Mouse (Mus musculus): ENCODE results near the gene Glra4. TPM values are rescaled to one million over a fixed set of nuclear protein-coding genes. Genes with fewer than 3 reads are reported as not detected.

Glra4 gene
- polyA plus RNA-seq, 2 experiments = not detected

DNA sequence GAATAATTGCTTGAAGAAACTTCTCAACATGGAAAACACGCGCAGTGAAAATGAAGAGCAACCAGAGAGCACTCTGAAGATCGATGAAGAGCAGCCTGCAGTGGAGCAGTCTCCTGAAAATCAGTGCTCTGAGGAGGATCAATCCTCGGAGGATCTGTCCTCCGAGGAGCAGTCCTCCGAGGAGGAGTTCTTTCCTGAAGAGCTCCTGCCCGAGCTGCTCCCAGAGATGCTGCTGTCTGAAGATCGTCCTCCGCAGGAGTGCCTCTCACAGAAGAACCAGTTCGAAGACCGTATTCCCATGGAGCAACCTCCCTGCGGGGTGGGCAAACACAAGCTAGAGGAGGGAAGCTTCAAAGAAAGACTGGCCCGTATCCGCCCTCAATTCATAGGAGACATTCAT lies 71.2 kb downstream of the Glra4 start:
- Histone ChIP-seq H3K27me3 (ENCODE audit: control insufficient read depth, insufficient read depth, low read length) (no peaks in the 10 kb centered on the region), H3K9me3 (ENCODE audit: control insufficient read depth, low read length) (no peaks in the 10 kb centered on the region), H3K9ac (replicated peaks) (no peak overlapping the region), H3K4me3 (ENCODE audit: insufficient read depth in 1 of 2, low read depth in 2 of 2, low read length in 2 of 2) (peak overlapping the region; percentile 31 to 68; a peak in 2 of 4 replicates), H3K27ac (no peak overlapping the region), H3K4me2 (ENCODE audit: low read depth) (peak overlapping the region; percentile 54), H3K4me1 (replicated peaks; ENCODE audit: control insufficient read depth in 2 of 2, insufficient read depth in 2 of 2, low read length in 1 of 2) (no peaks in the 10 kb centered on the region), H3K36me3 (replicated peaks; ENCODE audit: control insufficient read depth, insufficient read depth, low read depth) (no peaks in the 10 kb centered on the region)
- no peak for DNase-seq (ENCODE audit: low read depth in 3 of 3, low spot score in 3 of 3)
- no peak for ATAC-seq (ENCODE audit: insufficient read depth)
- TF ChIP-seq CTCF (IDR thresholded peaks at IDR 0.05; ENCODE audit: low read depth) (no peak), EP300 (IDR thresholded peaks at IDR 0.05; ENCODE audit: low read depth) (no peak)
- WGBS (ENCODE audit: insufficient replicate concordance) = 19% methylated on average over 14 of the region's 14 CpGs

DNA sequence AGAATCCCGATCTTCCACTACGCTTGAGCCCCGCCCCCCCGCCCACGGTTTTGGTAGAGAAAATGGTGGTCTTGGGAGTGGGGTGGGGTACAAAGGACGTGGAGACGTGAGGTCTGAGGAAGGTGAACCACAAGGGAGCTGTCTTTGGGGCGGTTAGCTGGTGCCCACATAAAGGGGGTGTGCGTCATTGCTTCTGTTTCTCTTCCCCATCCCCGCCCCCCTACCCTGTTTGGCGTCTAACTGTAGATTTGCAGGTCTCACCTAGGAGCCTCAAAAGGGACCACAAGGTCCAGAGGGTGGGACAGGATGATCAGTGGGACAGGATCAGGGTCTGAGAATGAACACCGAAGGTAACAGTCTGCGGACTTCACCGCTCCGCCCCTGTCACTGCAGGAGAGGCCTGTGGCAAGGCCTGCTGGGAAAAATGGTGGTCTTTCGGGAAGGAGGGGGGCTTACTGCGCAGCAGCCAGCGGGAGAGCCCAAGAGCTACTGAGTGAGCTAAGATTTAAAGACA lies 71.7 kb downstream of the Glra4 start:
- no peaks in the 10 kb centered on the region for H3K9me3 ChIP-seq (ENCODE audit: control insufficient read depth, low read length)
- H3K4me2 ChIP-seq (ENCODE audit: low read depth) = peak overlapping the region; percentile 54
- no peaks in the 10 kb centered on the region for H3K4me1 ChIP-seq (replicated peaks; ENCODE audit: control insufficient read depth in 2 of 2, insufficient read depth in 2 of 2, low read length in 1 of 2)
- TF ChIP-seq CTCF (IDR thresholded peaks at IDR 0.05; ENCODE audit: low read depth) (no peak), EP300 (IDR thresholded peaks at IDR 0.05; ENCODE audit: low read depth) (no peak)
- H3K27me3 ChIP-seq (ENCODE audit: control insufficient read depth, insufficient read depth, low read length) = no peaks in the 10 kb centered on the region
- WGBS (ENCODE audit: insufficient replicate concordance) = 18% methylated on average over 18 of the region's 18 CpGs
- no peak for ATAC-seq (ENCODE audit: insufficient read depth)
- no peak overlapping the region for H3K27ac ChIP-seq
- H3K9ac ChIP-seq (replicated peaks) = no peak overlapping the region
- H3K36me3 ChIP-seq (replicated peaks; ENCODE audit: control insufficient read depth, insufficient read depth, low read depth) = no peaks in the 10 kb centered on the region
- DNase-seq (ENCODE audit: low read depth in 3 of 3, low spot score in 3 of 3) = no peak
- H3K4me3 ChIP-seq (ENCODE audit: insufficient read depth in 1 of 2, low read depth in 2 of 2, low read length in 2 of 2) = peak overlapping the region; percentile 31 to 68

Other genes with a start within 250 kb of the Glra4 start
- gene Kir3dl2, start 236.1 kb downstream of the Glra4 start, polyA plus RNA-seq (2012; rRNA removed) = not detected in 2 replicates
- not detected in 2 replicates for gene Kir3dl2, start 236.1 kb downstream of the Glra4 start, polyA plus RNA-seq (2014; fragmentation: Nextera tagmentation; extraction: Ambion mirVana)
- gene Tceal3, start 189.3 kb downstream of the Glra4 start, polyA plus RNA-seq (2012; rRNA removed) = 0.09 and 0.21 TPM in 2 replicates
- 0.11 TPM in 1 of 2 replicates, not detected in the other for gene Tceal3, start 189.3 kb downstream of the Glra4 start, polyA plus RNA-seq (2014; fragmentation: Nextera tagmentation; extraction: Ambion mirVana)
- 0.21 and 0.37 TPM in 2 replicates for gene Tceal1, start 72.2 kb downstream of the Glra4 start, polyA plus RNA-seq (2012; rRNA removed)
- 0.83 and 0.96 TPM in 2 replicates for gene Tceal1, start 72.2 kb downstream of the Glra4 start, polyA plus RNA-seq (2014; fragmentation: Nextera tagmentation; extraction: Ambion mirVana)
- 73.8 and 111 TPM in 2 replicates for gene Morf4l2, start 36.5 kb downstream of the Glra4 start, polyA plus RNA-seq (2012; rRNA removed)
- gene Morf4l2, start 36.5 kb downstream of the Glra4 start, polyA plus RNA-seq (2014; fragmentation: Nextera tagmentation; extraction: Ambion mirVana) = 191 and 193 TPM in 2 replicates
- 0.73 and 0.80 TPM in 2 replicates for gene Plp1, start 42.5 kb upstream of the Glra4 start, polyA plus RNA-seq (2012; rRNA removed)
- 0.17 and 0.19 TPM in 2 replicates for gene Plp1, start 42.5 kb upstream of the Glra4 start, polyA plus RNA-seq (2014; fragmentation: Nextera tagmentation; extraction: Ambion mirVana)
- 0.01 TPM in 1 of 2 replicates, not detected in the other for gene Rab9b, start 88.6 kb upstream of the Glra4 start, polyA plus RNA-seq (2012; rRNA removed)
- not detected in 2 replicates for gene Rab9b, start 88.6 kb upstream of the Glra4 start, polyA plus RNA-seq (2014; fragmentation: Nextera tagmentation; extraction: Ambion mirVana)
- gene H2bfm, start 147.2 kb upstream of the Glra4 start, polyA plus RNA-seq (2012; rRNA removed) = not detected in 2 replicates
- gene H2bfm, start 147.2 kb upstream of the Glra4 start, polyA plus RNA-seq (2014; fragmentation: Nextera tagmentation; extraction: Ambion mirVana) = not detected in 2 replicates
- 1.4 and 4.1 TPM in 2 replicates for gene Tmsb15b2, start 195.4 kb upstream of the Glra4 start, polyA plus RNA-seq (2012; rRNA removed)
- gene Tmsb15b2, start 195.4 kb upstream of the Glra4 start, polyA plus RNA-seq (2014; fragmentation: Nextera tagmentation; extraction: Ambion mirVana) = 7.0 and 9.8 TPM in 2 replicates
- gene Tmsb15l, start 196.7 kb upstream of the Glra4 start, polyA plus RNA-seq (2012; rRNA removed) = 0.61 and 0.67 TPM in 2 replicates
- 0.46 and 0.67 TPM in 2 replicates for gene Tmsb15l, start 196.7 kb upstream of the Glra4 start, polyA plus RNA-seq (2014; fragmentation: Nextera tagmentation; extraction: Ambion mirVana)
- gene Tmsb15b1, start 196.7 kb upstream of the Glra4 start, polyA plus RNA-seq (2012; rRNA removed) = 0.56 and 1.7 TPM in 2 replicates
- 2.8 and 5.2 TPM in 2 replicates for gene Tmsb15b1, start 196.7 kb upstream of the Glra4 start, polyA plus RNA-seq (2014; fragmentation: Nextera tagmentation; extraction: Ambion mirVana)
- gene Zcchc18, start 213.0 kb upstream of the Glra4 start, polyA plus RNA-seq (2012; rRNA removed) = 0.04 and 0.13 TPM in 2 replicates
- 0.13 and 0.14 TPM in 2 replicates for gene Zcchc18, start 213.0 kb upstream of the Glra4 start, polyA plus RNA-seq (2014; fragmentation: Nextera tagmentation; extraction: Ambion mirVana)

All from liver, embryonic 14.5 days (tissue).